Mouse (Mus musculus) myocyte (in vitro differentiated cells): Measurements from ENCODE around the gene Lpcat1. TPM values are rescaled to one million over a fixed set of nuclear protein-coding genes. Genes with fewer than 3 reads are reported as not detected.

Experiments used
- H3K27me3 ChIP-seq: one replicate; pipeline ENCODE4 v1.6.1; 2011; ENCODE audit not compliant: control insufficient read depth, insufficient read depth, insufficient read length
- H3K36me3 ChIP-seq: one replicate; pipeline ENCODE4 v1.6.1; 2011; ENCODE audit not compliant: control insufficient read depth, insufficient read depth
- H3K4me2 ChIP-seq: one replicate; pipeline ENCODE4 v1.6.1; 2011; ENCODE audit warnings: low read depth, control low read depth
- H3K4me3 ChIP-seq: one replicate; pipeline ENCODE4 v1.5.1; 2011; ENCODE audit warnings: mild to moderate bottlenecking, control low read depth, moderate library complexity
- H3K79me2 ChIP-seq: one replicate; pipeline ENCODE4 v1.6.1; 2011; ENCODE audit not compliant: control insufficient read depth, insufficient read depth
- H3ac ChIP-seq: one replicate; pipeline ENCODE4 v1.6.1; 2011; ENCODE audit not compliant: control insufficient read depth, insufficient read length
- CEBPB ChIP-seq: IDR thresholded peaks from 2 replicates; pipeline ENCODE4 v1.6.1; 2011; ENCODE audit warnings: mild to moderate bottlenecking, moderate library complexity; ENCODE audit not compliant: poor library complexity, insufficient read depth, severe bottlenecking
- E2F4 ChIP-seq: IDR thresholded peaks from one replicate; pipeline ENCODE4 v1.6.1; 2011; ENCODE audit warnings: mild to moderate bottlenecking, control low read depth, moderate library complexity; ENCODE audit not compliant: insufficient read depth
- MAX ChIP-seq: IDR thresholded peaks from one replicate; pipeline ENCODE4 v1.6.1; 2011; ENCODE audit warnings: low read depth, mild to moderate bottlenecking, control low read depth
- MYOD1 ChIP-seq, 3 experiments: IDR thresholded peaks; one replicate each; pipeline ENCODE4 v1.6.1; 2011; ENCODE audit warnings: control low read depth in 2 of 3, low read depth in 2 of 3, mild to moderate bottlenecking in 2 of 3, moderate library complexity in 1 of 3; ENCODE audit not compliant: insufficient read length in 2 of 3, control insufficient read depth in 1 of 3
- MYOG ChIP-seq, 3 experiments: IDR thresholded peaks; one replicate each; pipeline ENCODE4 v1.6.1; 2011; ENCODE audit warnings: control low read depth in 2 of 3, low read depth in 2 of 3, mild to moderate bottlenecking in 2 of 3; ENCODE audit not compliant: insufficient read length in 2 of 3, control insufficient read depth in 1 of 3, insufficient read depth in 1 of 3
- POLR2A ChIP-seq: IDR thresholded peaks from one replicate; pipeline ENCODE4 v1.6.1; 2011; ENCODE audit warnings: low read depth, mild to moderate bottlenecking, control low read depth, moderate library complexity; ENCODE audit not compliant: insufficient read length
- POLR2AphosphoS2 ChIP-seq: IDR thresholded peaks from one replicate; pipeline ENCODE4 v1.6.1; 2011; ENCODE audit warnings: low read depth, control low read depth; ENCODE audit not compliant: insufficient read length
- REST ChIP-seq: IDR thresholded peaks from one replicate; pipeline ENCODE4 v1.6.1; 2011; ENCODE audit warnings: mild to moderate bottlenecking, control low read depth, moderate library complexity; ENCODE audit not compliant: insufficient read depth, insufficient read length
- SRF ChIP-seq: IDR thresholded peaks from one replicate; pipeline ENCODE4 v1.6.1; 2011; ENCODE audit warnings: low read depth; ENCODE audit not compliant: control insufficient read depth, insufficient read length
- TCF12 ChIP-seq: IDR thresholded peaks from one replicate; pipeline ENCODE4 v1.6.1; 2011; ENCODE audit warnings: mild to moderate bottlenecking, control low read depth; ENCODE audit not compliant: poor library complexity, insufficient read depth, severe bottlenecking
- TCF3 ChIP-seq: IDR thresholded peaks from one replicate; pipeline ENCODE4 v1.6.1; 2011; ENCODE audit warnings: low read depth, control low read depth; ENCODE audit not compliant: insufficient read length
- USF1 ChIP-seq: IDR thresholded peaks from one replicate; pipeline ENCODE4 v1.6.1; 2011; ENCODE audit warnings: low read depth, mild to moderate bottlenecking, control low read depth, moderate library complexity
- polyA plus RNA-seq: library from polyadenylated mRNA; unstranded; fragments of >200 nt; fragmentation: generic; extraction: Trizol; gene quantifications from one replicate; pipeline ENCODE4 v1.2.1, GENCODE M21; 2012; ENCODE audit warnings: missing spikeins

Lpcat1 gene
- polyA plus RNA-seq, 1 experiment, result 10.1 TPM

GRCm38 (mm10) chr13:73425035-73425434, 42.0 kb upstream of the Lpcat1 start:
- H3K27me3 ChIP-seq, result peaks cover 37% of the 10 kb centered on the region
- H3ac ChIP-seq, result no peak overlapping the region
- TF ChIP-seq MYOD1 (IDR thresholded peaks at IDR 0.05; ENCODE audit: control insufficient read depth in 1 of 3, insufficient read length in 2 of 3, low read depth in 2 of 3) (no peak), E2F4 (no peak), CEBPB (no peak), USF1 (no peak), MYOG (IDR thresholded peaks at IDR 0.05; ENCODE audit: control insufficient read depth in 1 of 3, insufficient read depth in 1 of 3, insufficient read length in 2 of 3, low read depth in 2 of 3) (no peak), TCF3 (no peak), SRF (no peak), REST (no peak), MAX (no peak), POLR2AphosphoS2 (no peak), TCF12 (no peak), POLR2A (no peak)
- no peak overlapping the region for H3K4me3 ChIP-seq
- H3K36me3 ChIP-seq, result no peaks in the 10 kb centered on the region
- H3K4me2 ChIP-seq, result no peak overlapping the region
- H3K79me2 ChIP-seq, result no peaks in the 10 kb centered on the region

GRCm38 (mm10) chr13:73425839-73426490, 41.0 kb upstream of the Lpcat1 start:
- H3K36me3 ChIP-seq, result no peaks in the 10 kb centered on the region
- peaks cover 31% of the 10 kb centered on the region for H3K27me3 ChIP-seq
- no peaks in the 10 kb centered on the region for H3K79me2 ChIP-seq
- no peak overlapping the region for H3K4me3 ChIP-seq
- TF ChIP-seq POLR2AphosphoS2 (no peak), USF1 (no peak), TCF3 (no peak), E2F4 (no peak), MAX (no peak), SRF (no peak), TCF12 (no peak), CEBPB (no peak), MYOG (IDR thresholded peaks at IDR 0.05; ENCODE audit: control insufficient read depth in 1 of 3, insufficient read depth in 1 of 3, insufficient read length in 2 of 3, low read depth in 2 of 3) (no peak), REST (no peak)
- no peak overlapping the region for H3ac ChIP-seq
- peak overlapping the region; percentile 48 for H3K4me2 ChIP-seq

- Histone ChIP-seq H3K79me2 (no peaks in the 10 kb centered on the region), H3K27me3 (peaks cover 32% of the 10 kb centered on the region), H3K4me2 (no peak overlapping the region), H3ac (no peak overlapping the region), H3K36me3 (no peaks in the 10 kb centered on the region), H3K4me3 (no peak overlapping the region)
- TF ChIP-seq POLR2A, result no peak
- TF ChIP-seq TCF3, result no peak
Observed at GRCm38 (mm10) chr13:73426587-73426986, 40.4 kb upstream of the Lpcat1 start.

GRCm38 (mm10) chr13:73429605-73430321, 37.2 kb upstream of the Lpcat1 start:
- TF ChIP-seq MYOG (IDR thresholded peaks at IDR 0.05; ENCODE audit: control insufficient read depth in 1 of 3, insufficient read depth in 1 of 3, insufficient read length in 2 of 3, low read depth in 2 of 3) (peak in 1 of 3 experiments; percentile 31), TCF12 (no peak)
- Histone ChIP-seq H3K4me2 (no peak overlapping the region), H3ac (no peak overlapping the region), H3K4me3 (no peak overlapping the region), H3K79me2 (no peaks in the 10 kb centered on the region), H3K27me3 (peaks cover 27% of the 10 kb centered on the region), H3K36me3 (no peaks in the 10 kb centered on the region)

- Histone ChIP-seq H3ac (no peak overlapping the region), H3K36me3 (no peaks in the 10 kb centered on the region), H3K79me2 (no peaks in the 10 kb centered on the region), H3K4me3 (no peak overlapping the region), H3K4me2 (no peak overlapping the region), H3K27me3 (peaks cover 26% of the 10 kb centered on the region)
- TF ChIP-seq POLR2AphosphoS2, result no peak
- TF ChIP-seq POLR2A, result no peak
- no peak for TF ChIP-seq SRF
- no peak for TF ChIP-seq USF1
- no peak for TF ChIP-seq CEBPB
- no peak for TF ChIP-seq REST
- no peak for TF ChIP-seq TCF3
- TF ChIP-seq TCF12, result no peak
- no peak for TF ChIP-seq MYOD1 (IDR thresholded peaks at IDR 0.05; ENCODE audit: control insufficient read depth in 1 of 3, insufficient read length in 2 of 3, low read depth in 2 of 3)
- no peak for TF ChIP-seq MYOG (IDR thresholded peaks at IDR 0.05; ENCODE audit: control insufficient read depth in 1 of 3, insufficient read depth in 1 of 3, insufficient read length in 2 of 3, low read depth in 2 of 3)
- no peak for TF ChIP-seq MAX
Observed at GRCm38 (mm10) chr13:73432466-73433149, 34.4 kb upstream of the Lpcat1 start.
